Mouse (Mus musculus): Measurements from ENCODE around the gene Lrp6. TPM values are rescaled to one million over a fixed set of nuclear protein-coding genes. Genes with fewer than 3 reads are reported as not detected.

Gene Lrp6
- polyA plus RNA-seq, 1 experiment from 2014 or later, result 49.7 TPM

DNA sequence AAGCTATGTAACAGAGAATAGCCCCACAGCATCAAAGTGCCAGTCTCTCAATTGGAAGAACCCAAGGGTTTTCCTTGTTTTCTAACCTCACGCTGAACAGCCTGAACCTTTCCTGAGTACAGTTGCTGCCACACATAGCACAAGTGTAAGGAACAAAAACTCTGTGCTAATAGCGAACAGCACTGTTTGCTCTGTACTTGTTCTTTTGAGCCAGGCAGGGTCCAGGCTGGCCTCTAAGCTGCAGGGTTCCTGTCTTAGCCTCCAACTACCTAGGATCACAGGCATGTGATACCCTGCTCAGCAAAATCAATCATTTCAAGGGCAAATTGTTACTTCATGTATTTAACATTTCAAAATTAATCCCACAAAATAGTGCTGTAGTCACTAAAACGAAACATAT, 7.1 kb downstream of the Lrp6 start:
- no peak overlapping the region for H3K9ac ChIP-seq (ENCODE audit: low read depth, low read length)
- H3K9me3 ChIP-seq (ENCODE audit: control insufficient read depth, low read length), result no peaks in the 10 kb centered on the region
- no peak for ATAC-seq (ENCODE audit: low FRiP score, low TSS enrichment)
- no peak overlapping the region for H3K27ac ChIP-seq (ENCODE audit: low read depth, low read length)
- 72% methylated on average over 3 of the region's 3 CpGs for WGBS
- H3K27me3 ChIP-seq (ENCODE audit: control insufficient read depth, insufficient read depth, low read length), result no peaks in the 10 kb centered on the region
- no peaks in the 10 kb centered on the region for H3K36me3 ChIP-seq (ENCODE audit: control insufficient read depth, insufficient read depth, low read length)
- H3K4me3 ChIP-seq (ENCODE audit: low read length), result no peak overlapping the region
- H3K4me2 ChIP-seq (replicated peaks; ENCODE audit: low read depth, low read length), result no peak overlapping the region
- peaks cover 32% of the 10 kb centered on the region for H3K4me1 ChIP-seq (ENCODE audit: control insufficient read depth, insufficient read depth, low read length)

DNA sequence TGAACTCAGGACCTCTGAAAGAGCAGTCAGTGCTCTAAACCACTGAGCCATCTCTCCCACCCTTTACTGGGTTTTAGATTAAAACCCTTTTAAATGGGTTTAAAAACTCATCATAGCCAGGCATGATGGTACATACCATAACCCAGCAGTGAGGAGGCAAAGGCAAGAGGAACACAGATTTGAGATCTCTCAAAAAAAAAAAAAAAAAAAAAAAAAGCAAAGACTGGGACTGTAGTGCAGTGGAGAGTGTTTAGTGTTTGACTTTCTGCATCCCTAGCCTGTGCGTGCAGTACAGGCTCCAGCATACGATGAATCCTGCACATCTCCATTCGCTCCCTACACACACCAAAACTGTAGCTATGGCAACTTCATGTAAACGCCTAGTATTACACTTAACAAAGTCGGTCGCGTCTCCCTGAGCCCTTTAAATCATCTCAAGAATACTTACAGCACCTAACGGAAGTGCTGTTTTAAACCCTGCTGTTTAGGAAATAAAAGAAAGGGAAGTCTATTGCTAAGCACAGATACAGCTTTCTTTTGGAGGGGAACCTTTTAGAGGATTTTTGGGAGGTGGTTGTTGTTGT, 8.1 kb downstream of the Lrp6 start:
- 37% methylated on average over 8 of the region's 8 CpGs for WGBS
- H3K4me2 ChIP-seq (replicated peaks; ENCODE audit: low read depth, low read length), result no peak overlapping the region
- H3K4me3 ChIP-seq (ENCODE audit: low read length), result no peak overlapping the region
- ATAC-seq (ENCODE audit: low FRiP score, low TSS enrichment), result no peak
- H3K4me1 ChIP-seq (ENCODE audit: control insufficient read depth, insufficient read depth, low read length), result peaks cover 28% of the 10 kb centered on the region
- H3K9me3 ChIP-seq (ENCODE audit: control insufficient read depth, low read length), result no peaks in the 10 kb centered on the region
- H3K9ac ChIP-seq (ENCODE audit: low read depth, low read length), result no peak overlapping the region
- H3K27me3 ChIP-seq (ENCODE audit: control insufficient read depth, insufficient read depth, low read length), result no peaks in the 10 kb centered on the region
- no peaks in the 10 kb centered on the region for H3K36me3 ChIP-seq (ENCODE audit: control insufficient read depth, insufficient read depth, low read length)
- no peak overlapping the region for H3K27ac ChIP-seq (ENCODE audit: low read depth, low read length)

DNA sequence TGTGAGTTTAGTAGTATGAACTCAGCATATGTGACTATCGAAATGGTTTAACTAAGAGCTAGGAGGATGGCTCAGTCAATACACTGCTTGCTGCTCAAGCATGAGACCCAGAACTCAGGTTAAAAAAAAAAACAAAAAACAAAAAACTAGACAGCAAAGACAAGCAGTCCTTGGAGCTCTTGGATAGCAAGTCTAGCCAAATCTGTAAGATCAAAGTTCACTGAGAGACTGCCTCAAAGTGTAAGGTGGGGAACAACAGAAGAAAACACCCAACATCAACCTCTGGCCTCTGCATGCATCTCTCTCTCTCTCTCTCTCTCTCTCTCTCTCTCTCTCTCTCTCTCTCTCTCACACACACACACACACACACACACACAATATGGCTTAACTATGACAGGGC, 9.7 kb downstream of the Lrp6 start:
- H3K9ac ChIP-seq (ENCODE audit: low read depth, low read length), result no peak overlapping the region

DNA sequence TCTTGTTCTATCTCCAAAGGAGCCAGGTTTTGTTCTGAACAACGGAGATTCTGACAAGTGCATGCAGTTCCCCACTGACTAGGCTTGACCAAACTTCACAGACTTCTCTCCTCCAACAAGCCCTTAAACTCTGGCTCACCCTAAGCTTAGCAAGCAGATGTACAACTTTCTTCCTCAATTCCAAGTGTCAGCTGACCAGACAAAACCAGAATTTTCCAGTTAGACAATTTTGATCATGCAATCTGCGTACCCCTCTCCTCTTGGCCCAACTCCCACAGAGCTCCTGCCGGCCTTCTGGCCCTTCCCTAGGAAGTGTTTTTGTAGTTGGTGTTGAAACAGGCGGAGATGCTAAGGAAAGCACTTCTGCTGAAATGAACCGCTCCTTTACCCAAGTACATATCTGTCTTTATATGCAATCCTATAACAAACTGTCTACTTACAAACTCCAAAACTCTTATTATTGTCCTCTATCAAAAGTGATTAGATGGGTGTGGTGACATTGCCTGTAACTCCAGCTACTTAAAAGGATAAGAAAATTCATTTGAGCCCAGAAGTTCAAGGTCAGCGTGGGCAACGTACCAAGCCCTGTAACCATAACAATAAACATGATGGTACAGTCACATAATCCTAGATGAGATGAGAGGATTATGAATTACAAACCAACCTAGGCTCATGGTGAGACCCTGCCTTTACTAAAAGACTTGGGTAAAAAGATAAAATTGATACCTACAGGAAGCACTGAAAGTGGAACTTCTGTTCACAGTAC, 10.4 kb downstream of the Lrp6 start:
- 65% methylated on average over 7 of the region's 7 CpGs for WGBS
- H3K9ac ChIP-seq (ENCODE audit: low read depth, low read length), result no peak overlapping the region
- no peak for ATAC-seq (ENCODE audit: low FRiP score, low TSS enrichment)
- no peak overlapping the region for H3K4me3 ChIP-seq (ENCODE audit: low read length)
- H3K4me2 ChIP-seq (replicated peaks; ENCODE audit: low read depth, low read length), result no peak overlapping the region
- H3K36me3 ChIP-seq (ENCODE audit: control insufficient read depth, insufficient read depth, low read length), result no peaks in the 10 kb centered on the region
- peaks cover 23% of the 10 kb centered on the region for H3K4me1 ChIP-seq (ENCODE audit: control insufficient read depth, insufficient read depth, low read length)
- no peaks in the 10 kb centered on the region for H3K27me3 ChIP-seq (ENCODE audit: control insufficient read depth, insufficient read depth, low read length)
- no peaks in the 10 kb centered on the region for H3K9me3 ChIP-seq (ENCODE audit: control insufficient read depth, low read length)
- H3K27ac ChIP-seq (ENCODE audit: low read depth, low read length), result no peak overlapping the region

More for the DNA sequence above, 9.7 kb downstream of the Lrp6 start:
- Histone ChIP-seq H3K36me3 (ENCODE audit: control insufficient read depth, insufficient read depth, low read length) (no peaks in the 10 kb centered on the region), H3K4me1 (ENCODE audit: control insufficient read depth, insufficient read depth, low read length) (peaks cover 24% of the 10 kb centered on the region), H3K27ac (ENCODE audit: low read depth, low read length) (no peak overlapping the region), H3K27me3 (ENCODE audit: control insufficient read depth, insufficient read depth, low read length) (no peaks in the 10 kb centered on the region), H3K4me3 (ENCODE audit: low read length) (no peak overlapping the region), H3K9me3 (ENCODE audit: control insufficient read depth, low read length) (no peaks in the 10 kb centered on the region), H3K4me2 (replicated peaks; ENCODE audit: low read depth, low read length) (no peak overlapping the region)
- ATAC-seq (ENCODE audit: low FRiP score, low TSS enrichment), result no peak
- 90% methylated on average over 1 of the region's 1 CpGs for WGBS

DNA sequence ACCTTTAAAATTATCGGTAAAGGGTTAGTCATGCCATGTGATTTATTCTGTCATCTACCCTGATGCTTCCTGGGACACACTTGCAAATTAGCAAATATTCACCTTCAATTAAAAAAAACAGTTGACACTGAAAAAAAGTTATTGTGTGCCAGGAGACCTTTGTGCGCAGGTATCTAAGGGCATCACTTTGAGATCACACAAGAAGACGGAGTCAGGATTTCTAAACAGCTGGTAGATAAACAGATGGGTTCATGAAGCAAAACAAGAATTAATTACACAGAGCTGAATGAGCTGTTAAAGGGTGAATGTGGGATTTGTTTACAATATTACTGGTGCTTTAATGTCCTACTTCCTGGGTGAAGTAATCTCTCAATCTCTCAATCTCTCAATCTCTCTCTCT, 11.6 kb downstream of the Lrp6 start:
- no peaks in the 10 kb centered on the region for H3K9me3 ChIP-seq (ENCODE audit: control insufficient read depth, low read length)
- no peak overlapping the region for H3K4me2 ChIP-seq (replicated peaks; ENCODE audit: low read depth, low read length)
- ATAC-seq (ENCODE audit: low FRiP score, low TSS enrichment), result no peak
- H3K9ac ChIP-seq (ENCODE audit: low read depth, low read length), result no peak overlapping the region
- no peaks in the 10 kb centered on the region for H3K27me3 ChIP-seq (ENCODE audit: control insufficient read depth, insufficient read depth, low read length)
- peaks cover 23% of the 10 kb centered on the region for H3K4me1 ChIP-seq (ENCODE audit: control insufficient read depth, insufficient read depth, low read length)
- 61% methylated on average over 3 of the region's 3 CpGs for WGBS
- no peak overlapping the region for H3K4me3 ChIP-seq (ENCODE audit: low read length)
- H3K36me3 ChIP-seq (ENCODE audit: control insufficient read depth, insufficient read depth, low read length), result no peaks in the 10 kb centered on the region
- no peak overlapping the region for H3K27ac ChIP-seq (ENCODE audit: low read depth, low read length)

DNA sequence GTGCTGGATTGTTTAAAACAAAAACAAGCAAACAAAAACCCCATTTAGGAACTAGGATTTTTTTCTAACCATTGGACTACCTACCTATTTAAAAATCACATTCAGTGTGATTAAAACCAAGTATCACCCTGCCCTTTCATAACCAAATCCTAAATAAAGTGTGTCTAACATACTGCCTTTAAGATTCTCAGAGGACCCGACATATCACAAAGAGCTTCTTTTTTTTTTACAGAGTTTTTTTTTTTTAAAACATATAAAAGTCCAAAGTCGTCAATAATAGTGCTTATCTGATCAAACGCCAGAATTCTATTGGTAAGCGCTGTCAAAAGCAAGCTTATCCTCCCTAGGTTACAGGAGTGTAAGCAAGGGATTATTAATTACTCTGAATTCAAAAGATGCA, 12.5 kb downstream of the Lrp6 start:
- H3K4me1 ChIP-seq (ENCODE audit: control insufficient read depth, insufficient read depth, low read length), result peaks cover 20% of the 10 kb centered on the region; the same call in 1 of the 2 replicates
- H3K36me3 ChIP-seq (ENCODE audit: control insufficient read depth, insufficient read depth, low read length), result no peaks in the 10 kb centered on the region
- H3K4me3 ChIP-seq (ENCODE audit: low read length), result no peak overlapping the region
- no peak overlapping the region for H3K4me2 ChIP-seq (replicated peaks; ENCODE audit: low read depth, low read length)
- H3K27ac ChIP-seq (ENCODE audit: low read depth, low read length), result no peak overlapping the region
- 63% methylated on average over 4 of the region's 4 CpGs for WGBS
- no peak for ATAC-seq (ENCODE audit: low FRiP score, low TSS enrichment)
- no peaks in the 10 kb centered on the region for H3K9me3 ChIP-seq (ENCODE audit: control insufficient read depth, low read length)
- no peaks in the 10 kb centered on the region for H3K27me3 ChIP-seq (ENCODE audit: control insufficient read depth, insufficient read depth, low read length)
- H3K9ac ChIP-seq (ENCODE audit: low read depth, low read length), result no peak overlapping the region

DNA sequence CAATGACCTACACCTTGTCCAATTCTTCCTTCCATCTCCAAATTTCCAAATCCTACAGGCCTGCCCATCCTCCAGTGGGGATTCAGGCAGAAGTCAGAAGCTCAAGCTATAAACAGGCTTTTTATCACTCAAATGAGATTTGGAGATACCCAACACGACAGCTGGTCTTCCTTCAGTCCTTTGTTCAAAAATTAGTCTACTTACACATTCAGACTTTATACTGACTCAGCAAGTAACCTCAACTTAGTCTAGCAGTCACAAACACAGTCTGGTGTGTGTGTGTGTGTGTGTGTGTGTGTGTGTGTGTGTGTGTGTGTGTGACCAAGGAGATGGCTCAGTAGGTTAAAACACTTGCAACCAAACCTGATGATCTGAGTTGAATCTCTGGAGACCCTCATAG, 15.8 kb downstream of the Lrp6 start:
- ATAC-seq (ENCODE audit: low FRiP score, low TSS enrichment), result no peak
- Histone ChIP-seq H3K27me3 (ENCODE audit: control insufficient read depth, insufficient read depth, low read length) (no peaks in the 10 kb centered on the region), H3K27ac (ENCODE audit: low read depth, low read length) (no peak overlapping the region), H3K4me1 (ENCODE audit: control insufficient read depth, insufficient read depth, low read length) (peaks cover 15% of the 10 kb centered on the region; the same call in 1 of the 2 replicates), H3K36me3 (ENCODE audit: control insufficient read depth, insufficient read depth, low read length) (no peaks in the 10 kb centered on the region), H3K9ac (ENCODE audit: low read depth, low read length) (no peak overlapping the region), H3K4me2 (replicated peaks; ENCODE audit: low read depth, low read length) (no peak overlapping the region), H3K4me3 (ENCODE audit: low read length) (no peak overlapping the region), H3K9me3 (ENCODE audit: control insufficient read depth, low read length) (no peaks in the 10 kb centered on the region)
- WGBS, result 68% methylated on average over 1 of the region's 1 CpGs

DNA sequence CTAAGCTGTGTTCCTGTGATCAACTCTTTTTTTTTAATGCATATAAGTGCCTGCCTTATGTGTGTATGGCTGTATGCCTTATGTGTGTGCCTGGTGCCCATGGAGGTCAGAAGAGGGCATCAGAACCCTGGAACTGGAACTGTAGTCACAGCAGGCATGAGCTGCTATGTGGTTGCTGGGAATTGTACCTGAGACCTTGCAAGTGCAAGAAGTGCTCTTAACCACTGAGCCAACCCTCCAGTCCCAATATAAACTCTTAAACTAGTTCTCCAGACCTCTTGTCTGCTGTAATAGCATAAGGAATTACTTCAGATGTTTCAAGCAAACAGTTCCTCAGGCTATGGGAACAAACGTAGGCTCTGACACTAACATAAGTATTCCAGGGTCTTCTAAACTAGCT, 16.4 kb downstream of the Lrp6 start:
- no peaks in the 10 kb centered on the region for H3K9me3 ChIP-seq (ENCODE audit: control insufficient read depth, low read length)
- H3K9ac ChIP-seq (ENCODE audit: low read depth, low read length), result no peak overlapping the region
- H3K4me3 ChIP-seq (ENCODE audit: low read length), result no peak overlapping the region
- no peaks in the 10 kb centered on the region for H3K27me3 ChIP-seq (ENCODE audit: control insufficient read depth, insufficient read depth, low read length)
- ATAC-seq (ENCODE audit: low FRiP score, low TSS enrichment), result no peak
- H3K4me2 ChIP-seq (replicated peaks; ENCODE audit: low read depth, low read length), result no peak overlapping the region
- WGBS, result 57% methylated on average over 1 of the region's 1 CpGs
- H3K27ac ChIP-seq (ENCODE audit: low read depth, low read length), result no peak overlapping the region
- H3K36me3 ChIP-seq (ENCODE audit: control insufficient read depth, insufficient read depth, low read length), result no peaks in the 10 kb centered on the region
- H3K4me1 ChIP-seq (ENCODE audit: control insufficient read depth, insufficient read depth, low read length), result peaks cover 13% of the 10 kb centered on the region; the same call in 1 of the 2 replicates

DNA sequence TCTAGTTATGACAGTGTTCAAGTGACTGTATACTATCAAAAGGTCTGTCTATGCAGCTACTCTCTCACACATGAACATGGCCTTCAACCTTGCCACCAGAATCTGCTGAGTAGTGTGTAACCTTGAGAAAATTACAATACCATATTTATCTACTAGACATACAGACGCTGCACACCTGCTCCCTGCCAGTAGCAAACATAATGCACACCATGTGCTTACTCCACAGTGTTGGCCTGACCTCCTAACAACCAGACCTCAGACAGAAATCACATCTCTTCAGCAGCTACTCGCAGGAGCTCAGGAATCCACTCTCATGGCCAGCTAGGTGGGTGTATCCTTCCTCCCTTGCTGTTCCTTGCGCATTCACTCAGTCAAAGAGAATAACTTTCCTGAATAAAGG, 21.9 kb downstream of the Lrp6 start:
- no peaks in the 10 kb centered on the region for H3K27me3 ChIP-seq (ENCODE audit: control insufficient read depth, insufficient read depth, low read length)
- H3K4me1 ChIP-seq (ENCODE audit: control insufficient read depth, insufficient read depth, low read length), result peaks cover 10% of the 10 kb centered on the region; the same call in 1 of the 2 replicates
- no peak overlapping the region for H3K4me2 ChIP-seq (replicated peaks; ENCODE audit: low read depth, low read length)
- no peak overlapping the region for H3K4me3 ChIP-seq (ENCODE audit: low read length)
- H3K9ac ChIP-seq (ENCODE audit: low read depth, low read length), result no peak overlapping the region
- no peaks in the 10 kb centered on the region for H3K9me3 ChIP-seq (ENCODE audit: control insufficient read depth, low read length)
- H3K36me3 ChIP-seq (ENCODE audit: control insufficient read depth, insufficient read depth, low read length), result peaks cover 7% of the 10 kb centered on the region; the same call in 1 of the 2 replicates
- no peak overlapping the region for H3K27ac ChIP-seq (ENCODE audit: low read depth, low read length)
- WGBS, result 64% methylated on average over 3 of the region's 3 CpGs
- no peak for ATAC-seq (ENCODE audit: low FRiP score, low TSS enrichment)
